Mouse (Mus musculus) c-Kit-positive CD71-positive TER-119-positive erythroid progenitor cells, embryonic 14.5 days (primary cell): ENCODE results near the gene Ttc7b.
A peak's percentile ranks its signal among the peaks of the same experiment; 100 is the strongest.

ENCODE experiments used
- DNase-seq: peaks from one replicate; pipeline ENCODE4 v3.0.0-alpha.2; 2013; ENCODE audit warnings: low spot score

Gene Ttc7b

GRCm38 (mm10) chr12:100408714-100409113 lies 111.9 kb downstream of the Ttc7b start:
- no peak for DNase-seq

GRCm38 (mm10) chr12:100408143-100408542 lies 112.5 kb downstream of the Ttc7b start:
- no peak for DNase-seq

- DNase-seq, result no peak
These were observed 113.3 kb downstream of the Ttc7b start for GRCm38 (mm10) chr12:100407371-100407770.

GRCm38 (mm10) chr12:100406094-100406493 lies 114.5 kb downstream of the Ttc7b start:
- DNase-seq, result no peak

GRCm38 (mm10) chr12:100405512-100406030 lies 115.1 kb downstream of the Ttc7b start:
- no peak for DNase-seq

- DNase-seq, result no peak
These were observed 116.2 kb downstream of the Ttc7b start for GRCm38 (mm10) chr12:100404430-100404829.

- no peak for DNase-seq
These were observed 117.7 kb downstream of the Ttc7b start for GRCm38 (mm10) chr12:100403005-100403324.

GRCm38 (mm10) chr12:100402296-100403004 lies 118.2 kb downstream of the Ttc7b start:
- DNase-seq, result no peak

GRCm38 (mm10) chr12:100400119-100400518 lies 120.5 kb downstream of the Ttc7b start:
- no peak for DNase-seq

- DNase-seq, result no peak
These were observed 121.4 kb downstream of the Ttc7b start for GRCm38 (mm10) chr12:100399126-100399727.

- no peak for DNase-seq
These were observed 122.2 kb downstream of the Ttc7b start for GRCm38 (mm10) chr12:100398268-100398943.

- no peak for DNase-seq
These were observed 123.0 kb downstream of the Ttc7b start for GRCm38 (mm10) chr12:100397432-100398146.

GRCm38 (mm10) chr12:100396806-100397205 lies 123.8 kb downstream of the Ttc7b start:
- no peak for DNase-seq

- peak; percentile 4 for DNase-seq
These were observed 127.1 kb downstream of the Ttc7b start for GRCm38 (mm10) chr12:100393532-100393931.

- no peak for DNase-seq
These were observed 127.5 kb downstream of the Ttc7b start for GRCm38 (mm10) chr12:100393109-100393508.

GRCm38 (mm10) chr12:100392466-100392865 lies 128.2 kb downstream of the Ttc7b start:
- no peak for DNase-seq

GRCm38 (mm10) chr12:100391890-100392289 lies 128.7 kb downstream of the Ttc7b start:
- DNase-seq, result no peak

- no peak for DNase-seq
These were observed 130.5 kb downstream of the Ttc7b start for GRCm38 (mm10) chr12:100389878-100390710.

- DNase-seq, result no peak
These were observed 134.4 kb downstream of the Ttc7b start for GRCm38 (mm10) chr12:100386259-100386658.

GRCm38 (mm10) chr12:100382526-100382925 lies 138.1 kb downstream of the Ttc7b start:
- DNase-seq, result no peak

- DNase-seq, result no peak
These were observed 138.7 kb downstream of the Ttc7b start for GRCm38 (mm10) chr12:100381941-100382340.
